Mouse (Mus musculus) forebrain, embryonic 15.5 days (tissue): ENCODE measurements around the gene H2-T22. TPM values are rescaled to one million over a fixed set of nuclear protein-coding genes. Genes with fewer than 3 reads are reported as not detected.

Source experiments
- polyA plus RNA-seq: library from polyadenylated mRNA; unstranded; fragments of >200 nt; fragmentation: Nextera tagmentation; extraction: Ambion mirVana; gene quantifications from 2 replicates; pipeline ENCODE4 v1.2.1, GENCODE M21; 2015

H2-T22 gene
- polyA plus RNA-seq, 1 experiment from 2014 or later = 5.8 TPM

Other genes with a start within 250 kb of the H2-T22 start
- 7.3 and 8.1 TPM in 2 replicates for gene Ier3, start 221.1 kb downstream of the H2-T22 start, polyA plus RNA-seq
- 68.3 and 75.1 TPM in 2 replicates for gene Flot1, start 219.5 kb downstream of the H2-T22 start, polyA plus RNA-seq
- 1,924 and 1,932 TPM in 2 replicates for gene Tubb5, start 204.4 kb downstream of the H2-T22 start, polyA plus RNA-seq
- 11.7 TPM in 2 replicates for gene Mdc1, start 201.2 kb downstream of the H2-T22 start, polyA plus RNA-seq
- 24.5 and 28.3 TPM in 2 replicates for gene Nrm, start 181.4 kb downstream of the H2-T22 start, polyA plus RNA-seq
- gene Ppp1r18, start 177.2 kb downstream of the H2-T22 start, polyA plus RNA-seq = 20.8 and 21.9 TPM in 2 replicates
- 36.3 and 38.0 TPM in 2 replicates for gene Dhx16, start 162.9 kb downstream of the H2-T22 start, polyA plus RNA-seq
- gene 2310061I04Rik, start 145.3 kb downstream of the H2-T22 start, polyA plus RNA-seq = 37.9 and 41.5 TPM in 2 replicates
- 421 and 435 TPM in 2 replicates for gene Atat1, start 132.7 kb downstream of the H2-T22 start, polyA plus RNA-seq
- 53.1 and 54.1 TPM in 2 replicates for gene Mrps18b, start 126.4 kb downstream of the H2-T22 start, polyA plus RNA-seq
- 51.5 and 53.9 TPM in 2 replicates for gene Ppp1r10, start 126.3 kb downstream of the H2-T22 start, polyA plus RNA-seq
- gene Abcf1, start 73.0 kb downstream of the H2-T22 start, polyA plus RNA-seq = 88.3 and 90.3 TPM in 2 replicates
- gene Gnl1, start 62.9 kb downstream of the H2-T22 start, polyA plus RNA-seq = 57.0 and 59.2 TPM in 2 replicates
- 76.8 and 92.2 TPM in 2 replicates for gene Prr3, start 62.5 kb downstream of the H2-T22 start, polyA plus RNA-seq
- 5.4 and 5.8 TPM in 2 replicates for gene H2-T24, start 22.2 kb downstream of the H2-T22 start, polyA plus RNA-seq
- 6.9 and 7.0 TPM in 2 replicates for gene H2-T23, start 9.9 kb downstream of the H2-T22 start, polyA plus RNA-seq
- gene Gm6034, start 214 bp upstream of the H2-T22 start, polyA plus RNA-seq = not detected in 2 replicates
- gene Gm11127, start 15.6 kb upstream of the H2-T22 start, polyA plus RNA-seq = not detected in 2 replicates
- not detected in 2 replicates for gene Gm19684, start 78.9 kb upstream of the H2-T22 start, polyA plus RNA-seq
- not detected in 2 replicates for gene Gm7030, start 86.7 kb upstream of the H2-T22 start, polyA plus RNA-seq
- gene Gm8909, start 125.8 kb upstream of the H2-T22 start, polyA plus RNA-seq = not detected in 2 replicates
- not detected in 2 replicates for gene H2-T3, start 147.5 kb upstream of the H2-T22 start, polyA plus RNA-seq
- 101 and 105 TPM in 2 replicates for gene Rpp21, start 215.3 kb upstream of the H2-T22 start, polyA plus RNA-seq
- gene Trim39, start 229.5 kb upstream of the H2-T22 start, polyA plus RNA-seq = 25.7 and 26.4 TPM in 2 replicates
- gene H2-M10.2, start 243.7 kb upstream of the H2-T22 start, polyA plus RNA-seq = not detected in 2 replicates